Mouse (Mus musculus) lung, adult 2 months (tissue): Measurements from ENCODE around the gene Cpa1.

Experiments
- CTCF ChIP-seq: fragments of 200-500 bp; IDR thresholded peaks from 2 replicates; pipeline ENCODE4 v1.5.1; 2011; ENCODE audit warnings: mild to moderate bottlenecking, low read length, control low read depth; ENCODE audit not compliant: insufficient read depth
- POLR2A ChIP-seq: fragments of 200-500 bp; IDR thresholded peaks from 2 replicates; pipeline ENCODE4 v1.6.1; 2011; ENCODE audit warnings: low read depth, mild to moderate bottlenecking, control low read depth, low read length, borderline replicate concordance; ENCODE audit errors: extremely low read depth

GRCm38 (mm10) chr6:30680442-30680841 lies 41.4 kb downstream of the Cpa1 start:
- TF ChIP-seq CTCF (no peak), POLR2A (no peak)
